Mouse (Mus musculus) spleen, postnatal 0 days (tissue): ENCODE results near the gene Map7d3. TPM values are rescaled to one million over a fixed set of nuclear protein-coding genes. Genes with fewer than 3 reads are reported as not detected.

ENCODE experiments used
- polyA plus RNA-seq: library from polyadenylated mRNA; unstranded; fragments of >200 nt; fragmentation: Nextera tagmentation; extraction: Ambion mirVana; gene quantifications from 2 replicates; pipeline ENCODE4 v1.2.1, GENCODE M21; 2015

Gene Map7d3
- polyA plus RNA-seq, result 2.0 and 2.2 TPM in 2 replicates

DNA sequence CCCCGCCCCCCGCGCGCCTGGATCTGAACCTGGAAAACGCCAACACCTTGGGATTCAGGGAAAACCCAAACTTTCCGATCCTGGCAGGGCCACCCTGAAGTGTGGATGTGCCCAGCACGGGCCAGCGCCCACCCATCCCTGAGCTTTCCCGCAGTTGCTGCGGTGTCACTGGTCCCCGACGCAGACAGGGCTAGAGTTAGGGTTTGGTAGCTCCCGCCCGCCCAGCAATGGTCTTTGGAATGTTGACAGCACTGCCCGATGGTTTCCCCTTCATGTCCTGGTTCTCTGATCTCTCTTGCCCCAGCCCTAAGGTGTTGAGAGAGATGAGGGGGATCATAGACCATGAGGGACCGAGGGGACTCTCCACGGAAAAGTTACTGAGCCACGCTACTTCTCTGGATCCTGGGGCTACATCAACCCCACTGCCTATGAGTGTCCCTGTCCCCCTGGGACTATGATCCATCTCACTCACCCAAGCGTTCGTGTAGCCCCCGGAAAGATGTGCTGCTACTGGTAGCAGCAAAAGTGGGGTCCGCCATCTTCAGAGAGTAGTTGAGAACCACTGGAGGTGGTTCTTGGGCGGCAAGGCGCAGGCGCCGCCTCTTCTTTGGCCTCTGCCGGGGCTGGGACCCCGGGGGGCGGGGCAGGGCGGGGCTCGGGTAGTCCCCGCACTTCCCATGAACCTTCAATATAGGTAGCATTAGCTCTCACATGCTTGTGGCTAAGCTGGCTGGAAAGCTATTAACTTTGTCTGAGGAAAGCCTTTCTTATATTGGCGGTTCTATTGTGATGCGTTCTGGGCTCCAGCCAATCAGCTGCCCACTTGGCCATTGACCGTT, at the start of gene Map7d3:
Gene Map7d3, minus strand, starts transcription at position 562 of the 839 bp plus-strand sequence.

GRCm38 (mm10) chrX:56869863-56870262, 47.7 kb upstream of the Map7d3 start, which contains the start of gene Adgrg4:
Adgrg4 (plus strand) TSS chrX:56870163.

Other genes starting within 250 kb of the Map7d3 start
- gene Mmgt1, start 224.3 kb downstream of the Map7d3 start, polyA plus RNA-seq, result 6.2 and 6.5 TPM in 2 replicates
- gene Slc9a6, start 212.6 kb downstream of the Map7d3 start, polyA plus RNA-seq, result 3.6 and 3.9 TPM in 2 replicates
- 26.7 and 28.9 TPM in 2 replicates for gene Fhl1, start 90.5 kb downstream of the Map7d3 start, polyA plus RNA-seq
- gene Adgrg4, start 47.8 kb upstream of the Map7d3 start, polyA plus RNA-seq, result not detected in 2 replicates
- gene Brs3, start 220.7 kb upstream of the Map7d3 start, polyA plus RNA-seq, result not detected in 2 replicates
- gene Htatsf1, start 231.3 kb upstream of the Map7d3 start, polyA plus RNA-seq, result 35.4 and 41.4 TPM in 2 replicates